Mouse (Mus musculus) adrenal gland, postnatal 14 days (tissue): ENCODE measurements at regions not wholly inside any gene's neighbourhood (a gene's known extent, or its start where the extent isn't known, plus 50 kb on each side); places are given as distances from the start of the nearest gene placed in this dataset.

Experiments used
- DNase-seq: peaks from one replicate; pipeline ENCODE4 v3.0.0; 2021; ENCODE audit warnings: mixed read lengths
- microRNA-seq, 2 experiments: library from miRNA; unstranded; fragments of <30 nt; microRNA quantifications; one replicate each; pipeline ENCODE4 v1.2.0; 2021

DNA sequence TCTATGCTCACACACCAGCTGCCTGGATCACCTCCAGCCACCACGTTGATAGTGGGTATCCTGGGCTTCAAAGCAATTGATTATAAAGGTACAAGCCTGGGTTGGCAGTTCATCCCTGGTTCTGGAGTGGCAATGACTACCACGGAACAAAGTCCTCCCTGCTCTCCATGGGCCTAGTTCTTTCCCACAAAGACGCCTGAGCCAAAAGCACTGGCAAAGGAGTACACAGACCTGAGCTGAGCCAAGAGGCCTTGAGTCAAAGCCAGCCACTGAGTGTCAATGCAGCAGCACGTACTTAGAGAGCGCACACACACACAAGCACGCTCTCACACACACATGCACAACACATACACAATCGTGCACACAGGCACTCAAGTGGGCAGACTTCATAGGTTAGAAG, 54.6 kb upstream of the Dio3 start:
- DNase-seq: peak; percentile 68

GRCm38 (mm10) chr12:110228011-110228411, 50.9 kb upstream of the Dio3 start:
- DNase-seq: no peak

Small RNAs in the stretch of these regions (microRNA-seq; reads per million reads assigned to microRNA genes)
- 0 reads per million in 2 experiments for gene Gm24321
- 0 reads per million in 2 experiments for gene Gm25252
- gene Gm25750: 0 reads per million in 2 experiments
- gene Gm27379: 0 to 0.38 reads per million in 2 experiments
- gene Gm44322: 0 reads per million in 2 experiments
- gene Mir1193: 246 to 262 reads per million in 2 experiments
- 0.43 to 1.5 reads per million in 2 experiments for gene Mir1197
- 990 to 1,374 reads per million in 2 experiments for gene Mir134
- gene Mir154: 929 to 1,047 reads per million in 2 experiments
- gene Mir299a: 0 to 2.6 reads per million in 2 experiments
- gene Mir299b: 0 reads per million in 2 experiments
- 347 to 707 reads per million in 2 experiments for gene Mir300
- gene Mir3072: 82.8 to 112 reads per million in 2 experiments
- 224 to 256 reads per million in 2 experiments for gene Mir323
- gene Mir329: 284 to 290 reads per million in 2 experiments
- 817 to 1,130 reads per million in 2 experiments for gene Mir369
- 0 reads per million in 2 experiments for gene Mir376a
- 160 to 269 reads per million in 2 experiments for gene Mir376b
- 311 to 1,640 reads per million in 2 experiments for gene Mir376c
- gene Mir377: 57.9 to 65.3 reads per million in 2 experiments
- 10,763 to 14,119 reads per million in 2 experiments for gene Mir379
- gene Mir380: 0 reads per million in 2 experiments
- gene Mir381: 438 to 737 reads per million in 2 experiments
- gene Mir382: 3,510 to 4,173 reads per million in 2 experiments
- 0 reads per million in 2 experiments for gene Mir409
- gene Mir410: 59.8 to 107 reads per million in 2 experiments
- gene Mir411: 10,477 to 15,421 reads per million in 2 experiments
- 45.2 to 48.3 reads per million in 2 experiments for gene Mir412
- 0 reads per million in 2 experiments for gene Mir453
- 395 to 512 reads per million in 2 experiments for gene Mir485
- gene Mir487b: 1,609 to 2,881 reads per million in 2 experiments
- gene Mir494: 218 to 330 reads per million in 2 experiments
- 77.3 to 99.8 reads per million in 2 experiments for gene Mir495
- 116 to 124 reads per million in 2 experiments for gene Mir496a
- gene Mir539: 0 reads per million in 2 experiments
- gene Mir541: 6,128 to 6,340 reads per million in 2 experiments
- gene Mir543: 125 to 172 reads per million in 2 experiments
- 5.7 to 6.8 reads per million in 2 experiments for gene Mir544
- gene Mir654: 0 reads per million in 2 experiments
- 232 to 250 reads per million in 2 experiments for gene Mir666
- gene Mir667: 209 to 252 reads per million in 2 experiments
- 455 to 456 reads per million in 2 experiments for gene Mir668
- 92.1 to 110 reads per million in 2 experiments for gene Mir679
- 1.5 to 5.1 reads per million in 2 experiments for gene Mir758
- 0 reads per million in 2 experiments for gene Mir882
